Mouse (Mus musculus) megakaryocyte, embryonic 14.5 days (primary cell): Measurements from ENCODE around the gene Sik3.

Experiments
- FLI1 ChIP-seq: IDR thresholded peaks from 2 replicates; pipeline ENCODE4 v1.6.1; 2012; ENCODE audit warnings: low read length, inconsistent platforms, mixed read lengths
- GATA1 ChIP-seq: IDR thresholded peaks from 3 replicates; pipeline ENCODE4 v1.6.1; 2012; ENCODE audit warnings: mixed read lengths, low read length, inconsistent platforms, borderline replicate concordance

DNA sequence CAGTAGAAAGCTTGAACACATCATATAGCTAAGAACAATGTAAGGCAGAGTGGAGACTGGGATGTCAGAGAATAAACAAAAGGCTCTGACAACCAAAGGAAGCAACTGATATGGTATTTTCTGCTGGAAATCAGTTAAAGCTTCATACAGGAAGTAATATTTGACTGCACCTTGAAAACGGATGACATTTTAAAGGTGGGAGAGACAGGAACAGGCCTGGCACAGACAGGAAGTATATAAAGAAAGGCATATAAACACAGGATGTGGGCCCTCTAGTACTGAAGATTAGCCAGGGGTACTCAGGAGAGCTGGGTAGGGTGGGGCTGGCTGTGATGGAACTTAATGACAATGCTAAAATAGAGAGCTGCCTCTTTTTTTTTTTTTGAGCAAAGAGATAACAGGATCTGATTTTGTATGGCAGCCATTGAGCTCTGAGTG lies 163.3 kb downstream of the Sik3 start:
- TF ChIP-seq GATA1 (no peak), FLI1 (no peak)
